Mouse (Mus musculus) limb, embryonic 13.5 days (tissue): Measurements from ENCODE around the gene Sulf2. TPM values are rescaled to one million over a fixed set of nuclear protein-coding genes. Genes with fewer than 3 reads are reported as not detected.
A peak's percentile ranks its signal among the peaks of the same experiment; 100 is the strongest.

Experiments used
- ATAC-seq: fragments of 200-750 bp; cut with Nextera tagmentation; 2 replicates; pipeline ENCODE4 v1.8.0; 2017; ENCODE audit warnings: low read depth, moderate number of reproducible peaks, moderate TSS enrichment; ENCODE audit not compliant: low FRiP score
- H3K27ac ChIP-seq: fragments of 300-500 bp; sonication (generic); 2 replicates; pipeline ENCODE4 v1.5.1; 2015; ENCODE audit warnings: inconsistent platforms, mild to moderate bottlenecking, moderate library complexity
- H3K27me3 ChIP-seq: fragments of 300-500 bp; sonication (generic); 2 replicates; pipeline ENCODE4 v1.6.1; 2015; ENCODE audit warnings: mild to moderate bottlenecking, inconsistent platforms
- H3K36me3 ChIP-seq: fragments of 300-500 bp; sonication (generic); 2 replicates; pipeline ENCODE4 v1.6.1; 2015; ENCODE audit warnings: inconsistent platforms, mild to moderate bottlenecking, moderate library complexity
- H3K4me1 ChIP-seq: fragments of 300-500 bp; sonication (generic); 2 replicates; pipeline ENCODE4 v1.6.1; 2015; ENCODE audit warnings: inconsistent platforms
- H3K4me2 ChIP-seq: fragments of 300-500 bp; sonication (generic); replicated peaks from 2 replicates; pipeline ENCODE4 v1.6.1; 2015; ENCODE audit warnings: inconsistent platforms, mild to moderate bottlenecking, moderate library complexity
- H3K4me3 ChIP-seq: fragments of 300-500 bp; sonication (generic); 2 replicates; pipeline ENCODE4 v1.5.1; 2015; ENCODE audit warnings: moderate library complexity, mild to moderate bottlenecking, inconsistent platforms
- H3K9ac ChIP-seq: fragments of 300-500 bp; sonication (generic); 2 replicates; pipeline ENCODE4 v1.6.1; 2015; ENCODE audit warnings: mild to moderate bottlenecking, inconsistent platforms
- H3K9me3 ChIP-seq: fragments of 300-500 bp; sonication (generic); 2 replicates; pipeline ENCODE4 v1.6.1; 2016; ENCODE audit warnings: inconsistent platforms
- WGBS: fragments of 180-500 bp; shearing (Covaris S2); methylation state at CpG from one replicate; pipeline ENCODE4 v1.1.7; 2015; 5-methylcytosine and 5-hydroxymethylcytosine counted together
- polyA plus RNA-seq: library from polyadenylated mRNA; unstranded; fragments of >200 nt; fragmentation: Nextera tagmentation; extraction: Ambion mirVana; gene quantifications from 2 replicates; pipeline ENCODE4 v1.2.1, GENCODE M21; 2015

The Sulf2 gene
- polyA plus RNA-seq, 1 experiment from 2014 or later: 181 TPM

- Histone ChIP-seq H3K27ac (peak overlapping the region; percentile 98), H3K9ac (peak overlapping the region; percentile 99), H3K4me3 (peak overlapping the region; percentile 87), H3K36me3 (no peaks in the 10 kb centered on the region; the same call in 1 of the 2 replicates), H3K4me1 (peaks cover 76% of the 10 kb centered on the region), H3K27me3 (no peaks in the 10 kb centered on the region), H3K9me3 (no peaks in the 10 kb centered on the region), H3K4me2 (peak overlapping the region; percentile 92)
- WGBS: 2% methylated on average over 87 of the region's 95 CpGs
- ATAC-seq: peak; percentile 20; the same call in 1 of the 2 replicates
Measured at GRCm38 (mm10) chr2:166154749-166155453, 562 bp downstream of the Sulf2 start.

- peak overlapping the region; percentile 92 for H3K4me2 ChIP-seq
- no peaks in the 10 kb centered on the region; the same call in 1 of the 2 replicates for H3K36me3 ChIP-seq
- peak overlapping the region; percentile 99 for H3K9ac ChIP-seq
- no peaks in the 10 kb centered on the region for H3K9me3 ChIP-seq
- WGBS: under 1% methylated on average over 50 of the region's 51 CpGs
- H3K4me3 ChIP-seq: peak overlapping the region; percentile 87
- peak overlapping the region; percentile 98 for H3K27ac ChIP-seq
- no peaks in the 10 kb centered on the region for H3K27me3 ChIP-seq
- ATAC-seq: no peak
- peaks cover 83% of the 10 kb centered on the region for H3K4me1 ChIP-seq
Measured at GRCm38 (mm10) chr2:166153891-166154711, 1.4 kb downstream of the Sulf2 start.

DNA sequence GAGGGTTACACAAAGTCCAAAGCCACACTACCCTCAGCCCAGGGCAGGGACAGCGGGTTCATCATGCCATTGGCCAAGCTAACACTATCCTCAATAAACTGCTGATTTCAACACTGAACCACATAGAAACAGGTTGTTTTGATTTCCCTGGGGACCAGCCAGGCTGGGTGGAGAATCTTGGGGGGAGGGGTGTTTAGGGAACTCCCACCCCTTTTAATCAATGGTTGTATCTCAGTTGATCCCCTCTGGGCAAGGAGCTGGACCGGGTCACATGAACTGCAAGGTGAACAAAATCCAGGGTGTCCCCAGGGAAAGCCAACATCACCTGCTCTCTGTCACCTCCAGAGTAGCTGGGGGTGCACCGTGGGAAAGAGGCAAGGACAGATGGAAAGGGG is 2.1 kb downstream of the Sulf2 start:
- H3K4me2 ChIP-seq: peak overlapping the region; percentile 92
- H3K27me3 ChIP-seq: no peaks in the 10 kb centered on the region
- WGBS: 14% methylated on average over 3 of the region's 3 CpGs
- H3K36me3 ChIP-seq: no peaks in the 10 kb centered on the region; the same call in 1 of the 2 replicates
- H3K9me3 ChIP-seq: no peaks in the 10 kb centered on the region
- peak overlapping the region; percentile 99 for H3K9ac ChIP-seq
- ATAC-seq: no peak
- peak overlapping the region; percentile 98; the same call in 1 of the 2 replicates for H3K27ac ChIP-seq
- peaks cover 83% of the 10 kb centered on the region for H3K4me1 ChIP-seq
- peak overlapping the region; percentile 87 for H3K4me3 ChIP-seq

GRCm38 (mm10) chr2:166152734-166153398 is 2.6 kb downstream of the Sulf2 start:
- WGBS: 27% methylated on average over 11 of the region's 11 CpGs
- peak overlapping the region; percentile 82; the same call in 1 of the 2 replicates for H3K27ac ChIP-seq
- H3K9me3 ChIP-seq: no peaks in the 10 kb centered on the region
- H3K4me1 ChIP-seq: peaks cover 83% of the 10 kb centered on the region
- no peaks in the 10 kb centered on the region for H3K27me3 ChIP-seq
- H3K9ac ChIP-seq: peak overlapping the region; percentile 99
- H3K4me3 ChIP-seq: peak overlapping the region; percentile 87
- no peaks in the 10 kb centered on the region; the same call in 1 of the 2 replicates for H3K36me3 ChIP-seq
- peak overlapping the region; percentile 92 for H3K4me2 ChIP-seq
- ATAC-seq: no peak

DNA sequence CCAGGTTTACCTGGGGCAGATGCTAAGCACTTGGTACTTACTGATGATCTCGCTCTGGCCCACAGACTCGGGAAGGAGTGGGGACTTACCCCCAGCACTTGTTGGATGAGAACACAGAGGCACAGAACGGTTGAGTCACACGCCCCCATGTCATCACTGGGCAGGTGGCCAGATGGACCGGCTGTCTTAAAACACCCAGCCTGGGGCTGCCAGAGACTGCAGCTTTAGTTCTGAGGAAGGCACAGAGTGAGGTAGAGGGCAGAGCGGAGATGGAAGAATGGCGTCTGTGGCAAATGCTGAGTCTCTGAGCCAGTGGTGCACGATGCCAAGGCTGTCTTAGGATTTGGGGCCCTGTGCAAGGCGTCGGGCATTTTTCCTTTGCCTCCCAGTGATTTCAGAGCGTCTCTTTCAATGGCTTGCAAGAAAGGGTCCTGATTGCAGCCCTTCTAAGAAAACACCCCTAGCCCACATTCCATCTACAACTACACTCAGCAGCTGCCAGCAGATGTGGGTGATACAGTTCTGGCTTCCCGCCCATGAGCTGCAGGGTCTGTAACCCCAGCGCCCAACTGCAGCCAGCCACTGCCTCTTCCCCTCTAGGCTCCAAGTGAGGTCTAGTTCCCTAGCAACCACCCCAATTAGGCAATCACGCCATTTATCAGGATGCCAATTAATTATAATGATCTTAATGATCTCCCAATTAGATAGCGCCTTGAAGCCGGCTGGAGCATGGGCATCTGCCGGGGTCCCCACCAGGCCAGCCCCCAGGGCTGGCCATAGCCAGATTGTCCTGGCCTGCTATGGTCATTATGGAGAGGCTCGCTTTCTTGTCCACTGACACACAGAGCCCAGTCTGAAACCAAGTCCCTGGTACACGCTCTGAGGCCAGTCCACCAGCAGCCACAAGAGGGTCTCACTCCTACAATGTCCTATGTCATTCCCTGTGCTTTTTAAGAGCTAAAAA is 3.7 kb downstream of the Sulf2 start:
- H3K9ac ChIP-seq: peak overlapping the region; percentile 32; the same call in 1 of the 2 replicates
- no peaks in the 10 kb centered on the region; the same call in 1 of the 2 replicates for H3K36me3 ChIP-seq
- H3K27ac ChIP-seq: peak overlapping the region; percentile 82
- no peaks in the 10 kb centered on the region for H3K27me3 ChIP-seq
- ATAC-seq: no peak
- no peaks in the 10 kb centered on the region for H3K9me3 ChIP-seq
- 30% methylated on average over 19 of the region's 19 CpGs for WGBS
- H3K4me1 ChIP-seq: peaks cover 83% of the 10 kb centered on the region
- H3K4me3 ChIP-seq: peak overlapping the region; percentile 87
- peak overlapping the region; percentile 92 for H3K4me2 ChIP-seq

- H3K9ac ChIP-seq: no peak overlapping the region
- peak overlapping the region; percentile 88; the same call in 1 of the 2 replicates for H3K27ac ChIP-seq
- peaks cover 6% of the 10 kb centered on the region; the same call in 1 of the 2 replicates for H3K36me3 ChIP-seq
- H3K4me3 ChIP-seq: no peak overlapping the region
- ATAC-seq: no peak
- no peaks in the 10 kb centered on the region for H3K9me3 ChIP-seq
- peaks cover 84% of the 10 kb centered on the region for H3K4me1 ChIP-seq
- no peak overlapping the region for H3K4me2 ChIP-seq
- H3K27me3 ChIP-seq: no peaks in the 10 kb centered on the region
- WGBS: 84% methylated on average over 5 of the region's 5 CpGs
Measured at GRCm38 (mm10) chr2:166150584-166150983, 4.9 kb downstream of the Sulf2 start.

DNA sequence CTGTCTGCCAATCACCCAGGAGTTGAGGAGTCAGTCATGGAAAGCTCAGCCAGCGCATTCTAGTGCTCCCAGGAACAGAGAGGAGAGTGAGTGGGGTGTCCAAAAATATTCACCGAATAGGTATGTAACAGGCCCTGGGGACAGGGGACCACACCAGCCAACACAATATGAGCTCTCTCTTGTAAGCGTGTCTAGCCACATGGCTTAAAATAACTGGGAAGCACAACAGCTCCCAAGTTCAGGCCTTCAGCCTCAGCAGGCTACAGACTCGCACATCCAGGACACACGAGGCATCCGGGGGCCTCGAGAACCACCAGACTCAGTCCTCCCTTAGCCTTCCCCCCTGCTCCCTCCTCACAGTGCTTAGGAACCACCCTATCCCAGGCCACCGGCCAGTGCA is 6.0 kb downstream of the Sulf2 start:
- Histone ChIP-seq H3K4me3 (no peak overlapping the region), H3K27ac (peak overlapping the region; percentile 88), H3K36me3 (peaks cover 8% of the 10 kb centered on the region; the same call in 1 of the 2 replicates), H3K27me3 (no peaks in the 10 kb centered on the region), H3K4me2 (peak overlapping the region; percentile 48), H3K9me3 (no peaks in the 10 kb centered on the region), H3K9ac (no peak overlapping the region), H3K4me1 (peaks cover 95% of the 10 kb centered on the region)
- 40% methylated on average over 8 of the region's 8 CpGs for WGBS
- ATAC-seq: no peak

DNA sequence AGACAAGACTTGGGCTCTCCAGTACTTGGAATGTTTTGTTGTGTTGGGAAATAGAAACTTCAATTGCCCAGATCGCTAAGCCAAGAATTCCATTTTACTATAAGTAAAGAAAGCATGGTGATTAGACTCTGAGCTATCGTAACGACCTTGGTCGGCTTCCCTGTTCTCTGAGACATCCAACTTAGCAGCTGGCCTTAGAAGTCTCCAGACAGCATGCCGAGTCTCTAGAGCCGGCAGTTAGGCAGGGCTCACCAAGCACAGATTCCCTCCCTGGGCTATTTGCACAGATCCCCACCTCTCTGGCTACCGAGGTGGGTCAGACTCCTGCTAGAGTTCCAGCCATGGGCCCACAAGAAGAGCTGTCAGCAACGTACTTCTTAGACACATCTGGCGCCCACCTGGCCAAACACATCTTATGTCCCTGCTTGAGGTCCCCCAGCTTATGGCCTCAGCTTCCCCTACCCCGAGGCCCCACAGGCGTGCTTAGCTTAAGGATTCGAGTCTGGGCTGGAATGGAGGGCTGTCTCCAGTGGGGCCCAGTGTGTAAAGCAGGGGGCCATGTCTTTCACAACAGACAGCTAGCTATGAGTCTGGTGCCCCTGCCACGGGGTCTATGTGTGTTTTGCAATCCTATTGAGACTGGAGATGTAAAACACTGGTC is 6.7 kb downstream of the Sulf2 start:
- peak overlapping the region; percentile 48 for H3K4me2 ChIP-seq
- peak overlapping the region; percentile 88 for H3K27ac ChIP-seq
- peaks cover 100% of the 10 kb centered on the region for H3K4me1 ChIP-seq
- no peaks in the 10 kb centered on the region for H3K9me3 ChIP-seq
- peaks cover 8% of the 10 kb centered on the region; the same call in 1 of the 2 replicates for H3K36me3 ChIP-seq
- no peak overlapping the region for H3K4me3 ChIP-seq
- peak; percentile 61 for ATAC-seq
- no peak overlapping the region for H3K9ac ChIP-seq
- H3K27me3 ChIP-seq: no peaks in the 10 kb centered on the region
- WGBS: 8% methylated on average over 13 of the region's 13 CpGs

DNA sequence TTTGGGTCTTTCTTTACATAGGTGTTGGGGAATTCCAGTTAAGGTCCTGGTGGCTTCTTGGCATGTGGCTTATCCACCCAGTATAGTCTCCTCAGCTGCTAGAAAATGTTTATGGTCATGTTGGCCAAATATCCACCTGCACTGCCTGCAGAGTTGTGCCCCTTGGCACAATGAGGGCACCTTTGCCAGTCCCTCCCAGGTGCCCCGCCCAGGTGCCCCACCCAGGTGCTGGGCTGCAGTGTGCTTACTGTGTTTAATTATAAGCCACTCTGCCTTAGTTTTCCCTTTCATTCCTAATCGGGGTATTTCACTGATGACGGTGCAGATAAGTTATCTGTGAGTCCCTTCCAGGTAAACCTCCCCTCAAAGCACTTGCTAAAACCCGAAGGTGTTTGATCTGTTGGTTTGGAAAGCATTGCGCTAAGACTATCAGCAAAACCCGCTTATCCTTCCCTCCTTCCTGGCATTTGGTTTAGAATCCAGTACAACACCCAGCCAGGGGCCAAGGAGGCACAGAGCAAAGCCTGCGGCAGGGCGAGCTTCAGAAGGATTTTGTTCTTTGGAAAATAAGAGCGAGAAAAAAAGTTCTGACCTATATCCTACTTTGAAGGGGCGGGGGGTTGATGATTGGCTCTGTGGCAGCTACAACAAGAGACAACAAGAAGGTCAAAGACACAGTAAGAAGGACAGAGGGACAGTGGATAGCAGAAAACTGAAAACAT is 7.4 kb downstream of the Sulf2 start:
- 71% methylated on average over 10 of the region's 10 CpGs for WGBS
- Histone ChIP-seq H3K4me2 (peak overlapping the region; percentile 48), H3K27me3 (no peaks in the 10 kb centered on the region), H3K36me3 (peaks cover 8% of the 10 kb centered on the region; the same call in 1 of the 2 replicates), H3K4me1 (peaks cover 100% of the 10 kb centered on the region), H3K9ac (0 out of 2 replicates have a peak overlapping the region, but pooled peaks have one; percentile 13), H3K27ac (peak overlapping the region; percentile 88), H3K9me3 (no peaks in the 10 kb centered on the region), H3K4me3 (no peak overlapping the region)
- ATAC-seq: no peak

GRCm38 (mm10) chr2:166146446-166146845 is 9.0 kb downstream of the Sulf2 start:
- H3K27me3 ChIP-seq: no peaks in the 10 kb centered on the region
- no peak overlapping the region for H3K4me2 ChIP-seq
- peaks cover 8% of the 10 kb centered on the region; the same call in 1 of the 2 replicates for H3K36me3 ChIP-seq
- ATAC-seq: no peak
- H3K27ac ChIP-seq: 0 out of 2 replicates have a peak overlapping the region, but pooled peaks have one; percentile 39
- no peak overlapping the region for H3K4me3 ChIP-seq
- peak overlapping the region; percentile 39; the same call in 1 of the 2 replicates for H3K9ac ChIP-seq
- no peaks in the 10 kb centered on the region for H3K9me3 ChIP-seq
- WGBS: 75% methylated on average over 7 of the region's 7 CpGs
- peaks cover 99% of the 10 kb centered on the region for H3K4me1 ChIP-seq
